Mouse (Mus musculus): Measurements from ENCODE around the gene Htr3a. TPM values are rescaled to one million over a fixed set of nuclear protein-coding genes. Genes with fewer than 3 reads are reported as not detected.

Gene Htr3a
- polyA plus RNA-seq, 1 experiment from 2014 or later = 1.0 TPM

- peak; percentile 43; the same call in 1 of the 2 replicates for ATAC-seq (ENCODE audit: low FRiP score, low TSS enrichment)
- H3K9me3 ChIP-seq (ENCODE audit: control insufficient read depth, low read length) = no peaks in the 10 kb centered on the region
- 2% methylated on average over 6 of the region's 6 CpGs for WGBS
Observed at GRCm38 (mm10) chr9:48860526-48860845, 50.4 kb downstream of the Htr3a start.

GRCm38 (mm10) chr9:48859828-48860525, 50.9 kb downstream of the Htr3a start:
- Histone ChIP-seq H3K4me1 (ENCODE audit: control insufficient read depth, insufficient read depth, low read length) (0 out of 2 replicates have a peak, but pooled peaks cover 6% of the 10 kb centered on the region), H3K27ac (replicated peaks; ENCODE audit: low read depth, low read length) (no peak overlapping the region), H3K4me3 (replicated peaks; ENCODE audit: low read depth, low read length) (no peak overlapping the region), H3K4me2 (ENCODE audit: low read length) (no peak overlapping the region), H3K36me3 (ENCODE audit: control insufficient read depth, insufficient read depth, low read length) (no peaks in the 10 kb centered on the region), H3K27me3 (ENCODE audit: control insufficient read depth, insufficient read depth, low read length) (no peaks in the 10 kb centered on the region), H3K9ac (replicated peaks; ENCODE audit: low read length) (no peak overlapping the region), H3K9me3 (ENCODE audit: control insufficient read depth, low read length) (no peaks in the 10 kb centered on the region)
- ATAC-seq (ENCODE audit: low FRiP score, low TSS enrichment) (no peak), DNase-seq (no peak)
- 19% methylated on average over 10 of the region's 10 CpGs for WGBS

More at GRCm38 (mm10) chr9:48860526-48860845, 50.4 kb downstream of the Htr3a start:
- Histone ChIP-seq H3K36me3 (ENCODE audit: control insufficient read depth, insufficient read depth, low read length) (no peaks in the 10 kb centered on the region), H3K4me3 (replicated peaks; ENCODE audit: low read depth, low read length) (no peak overlapping the region), H3K27me3 (ENCODE audit: control insufficient read depth, insufficient read depth, low read length) (no peaks in the 10 kb centered on the region), H3K27ac (replicated peaks; ENCODE audit: low read depth, low read length) (no peak overlapping the region), H3K9ac (replicated peaks; ENCODE audit: low read length) (no peak overlapping the region), H3K4me2 (ENCODE audit: low read length) (no peak overlapping the region), H3K4me1 (ENCODE audit: control insufficient read depth, insufficient read depth, low read length) (0 out of 2 replicates have a peak, but pooled peaks cover 6% of the 10 kb centered on the region)
- peak; percentile 81 for DNase-seq

GRCm38 (mm10) chr9:48857944-48858343, 53.0 kb downstream of the Htr3a start:
- Histone ChIP-seq H3K36me3 (ENCODE audit: control insufficient read depth, insufficient read depth, low read length) (no peaks in the 10 kb centered on the region), H3K9ac (replicated peaks; ENCODE audit: low read length) (no peak overlapping the region), H3K27ac (replicated peaks; ENCODE audit: low read depth, low read length) (no peak overlapping the region), H3K4me3 (replicated peaks; ENCODE audit: low read depth, low read length) (no peak overlapping the region), H3K4me1 (ENCODE audit: control insufficient read depth, insufficient read depth, low read length) (0 out of 2 replicates have a peak, but pooled peaks cover 6% of the 10 kb centered on the region), H3K27me3 (ENCODE audit: control insufficient read depth, insufficient read depth, low read length) (no peaks in the 10 kb centered on the region), H3K4me2 (ENCODE audit: low read length) (no peak overlapping the region), H3K9me3 (ENCODE audit: control insufficient read depth, low read length) (no peaks in the 10 kb centered on the region)
- WGBS = 76% methylated on average over 7 of the region's 7 CpGs
- no peak for DNase-seq
- ATAC-seq (ENCODE audit: low FRiP score, low TSS enrichment) = no peak

GRCm38 (mm10) chr9:48856240-48856639, 54.7 kb downstream of the Htr3a start:
- DNase-seq (no peak), ATAC-seq (ENCODE audit: low FRiP score, low TSS enrichment) (no peak)
- H3K36me3 ChIP-seq (ENCODE audit: control insufficient read depth, insufficient read depth, low read length) = no peaks in the 10 kb centered on the region
- no peak overlapping the region for H3K4me2 ChIP-seq (ENCODE audit: low read length)
- H3K27me3 ChIP-seq (ENCODE audit: control insufficient read depth, insufficient read depth, low read length) = no peaks in the 10 kb centered on the region
- H3K4me1 ChIP-seq (ENCODE audit: control insufficient read depth, insufficient read depth, low read length) = 0 out of 2 replicates have a peak, but pooled peaks cover 6% of the 10 kb centered on the region
- H3K9me3 ChIP-seq (ENCODE audit: control insufficient read depth, low read length) = no peaks in the 10 kb centered on the region
- 89% methylated on average over 4 of the region's 4 CpGs for WGBS
- no peak overlapping the region for H3K9ac ChIP-seq (replicated peaks; ENCODE audit: low read length)
- H3K4me3 ChIP-seq (replicated peaks; ENCODE audit: low read depth, low read length) = no peak overlapping the region
- no peak overlapping the region for H3K27ac ChIP-seq (replicated peaks; ENCODE audit: low read depth, low read length)

- Histone ChIP-seq H3K27me3 (ENCODE audit: control insufficient read depth, insufficient read depth, low read length) (no peaks in the 10 kb centered on the region), H3K4me1 (ENCODE audit: control insufficient read depth, insufficient read depth, low read length) (no peaks in the 10 kb centered on the region), H3K27ac (replicated peaks; ENCODE audit: low read depth, low read length) (no peak overlapping the region), H3K4me3 (replicated peaks; ENCODE audit: low read depth, low read length) (no peak overlapping the region), H3K9ac (replicated peaks; ENCODE audit: low read length) (no peak overlapping the region), H3K36me3 (ENCODE audit: control insufficient read depth, insufficient read depth, low read length) (no peaks in the 10 kb centered on the region), H3K4me2 (ENCODE audit: low read length) (no peak overlapping the region), H3K9me3 (ENCODE audit: control insufficient read depth, low read length) (no peaks in the 10 kb centered on the region)
- ATAC-seq (ENCODE audit: low FRiP score, low TSS enrichment) (no peak), DNase-seq (no peak)
- 90% methylated on average over 5 of the region's 5 CpGs for WGBS
Observed at GRCm38 (mm10) chr9:48849531-48849930, 61.4 kb downstream of the Htr3a start.

Other genes with a start within 250 kb of the Htr3a start
- 6.0 and 7.0 TPM in 2 replicates for gene Zbtb16, start 74.9 kb downstream of the Htr3a start, polyA plus RNA-seq (2014; fragmentation: Nextera tagmentation; extraction: Ambion mirVana)
- 0.15 TPM in 1 of 2 replicates, not detected in the other for gene Htr3b, start 53.9 kb upstream of the Htr3a start, polyA plus RNA-seq (2014; fragmentation: Nextera tagmentation; extraction: Ambion mirVana)
- gene Usp28, start 74.3 kb upstream of the Htr3a start, polyA plus RNA-seq (2014; fragmentation: Nextera tagmentation; extraction: Ambion mirVana) = 24.3 and 33.4 TPM in 2 replicates
- gene Zw10, start 144.5 kb upstream of the Htr3a start, polyA plus RNA-seq (2014; fragmentation: Nextera tagmentation; extraction: Ambion mirVana) = 18.6 and 28.0 TPM in 2 replicates
- gene Tmprss5, start 170.2 kb upstream of the Htr3a start, polyA plus RNA-seq (2014; fragmentation: Nextera tagmentation; extraction: Ambion mirVana) = 0.70 and 1.7 TPM in 2 replicates